Comparison of ENCODE assay signal across 8 mouse cellular contexts in the genomic region with DNA sequence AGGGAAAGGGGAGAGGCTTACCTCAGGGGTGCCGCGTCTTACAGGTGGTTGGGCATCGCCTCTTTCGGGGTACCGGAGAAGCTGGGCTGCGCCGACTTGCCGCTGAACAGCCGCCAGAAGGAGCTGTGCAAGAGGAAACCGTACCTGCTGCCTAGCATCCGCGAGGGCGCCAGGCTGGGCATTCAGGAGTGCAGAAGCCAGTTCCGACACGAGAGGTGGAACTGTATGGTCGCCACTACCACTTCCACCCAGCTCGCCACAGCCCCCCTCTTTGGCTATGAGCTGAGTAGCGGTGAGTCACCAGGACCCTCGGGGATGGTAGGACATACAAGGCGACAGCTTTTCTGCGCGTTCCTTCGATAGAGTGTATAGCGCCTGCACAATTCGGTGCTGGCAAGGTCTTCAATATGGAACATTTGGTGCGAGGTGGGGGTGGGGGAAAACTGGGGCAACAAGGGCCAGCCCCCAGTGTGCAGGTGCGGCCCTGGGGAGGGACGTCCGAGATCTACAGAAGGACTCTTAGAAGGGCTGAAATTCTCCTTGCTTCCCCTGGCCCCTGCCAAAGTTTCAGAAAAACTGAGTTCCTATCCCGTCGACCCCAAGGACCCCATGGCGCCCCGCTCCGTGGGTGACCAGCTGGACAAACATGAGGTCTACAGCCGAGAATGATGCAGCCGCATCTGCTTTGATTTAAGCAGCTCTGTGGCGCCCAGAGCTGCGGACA. TPM values are rescaled to one million over a fixed set of nuclear protein-coding genes. Genes with fewer than 3 reads are reported as not detected.
DNase-seq lines count a peak whose midpoint lies in the region; ATAC-seq and TF ChIP-seq lines count a peak whose summit lies in the region.

No protein-coding gene starts in this region.

- no peaks in the 10 kb centered on the region for H3K36me3 ChIP-seq in kidney, embryonic 15.5 days
- H3K36me3 ChIP-seq in hindbrain, postnatal 0 days (ENCODE audit: insufficient read depth, low read length): no peaks in the 10 kb centered on the region
- no peaks in the 10 kb centered on the region for H3K36me3 ChIP-seq in lung, embryonic 14.5 days (ENCODE audit: insufficient read depth)

- H3K9ac ChIP-seq in kidney, embryonic 15.5 days: peak overlapping the region; percentile 21; the same call in 1 of the 2 replicates
- 0 out of 2 replicates have a peak overlapping the region, but pooled peaks have one; percentile 14 for H3K9ac ChIP-seq in hindbrain, postnatal 0 days (replicated peaks; ENCODE audit: low read length)
- H3K9ac ChIP-seq in lung, embryonic 14.5 days: no peak overlapping the region

- peak overlapping the region; percentile 77 for H3K4me2 ChIP-seq in kidney, embryonic 15.5 days
- H3K4me2 ChIP-seq in hindbrain, postnatal 0 days (ENCODE audit: low read depth, low read length): peak overlapping the region; percentile 72
- H3K4me2 ChIP-seq in lung, embryonic 14.5 days: peak overlapping the region; percentile 67

- peaks cover 62% of the 10 kb centered on the region for H3K27me3 ChIP-seq in kidney, embryonic 15.5 days
- H3K27me3 ChIP-seq in hindbrain, postnatal 0 days (ENCODE audit: insufficient read depth, low read length): peaks cover 39% of the 10 kb centered on the region
- peaks cover 38% of the 10 kb centered on the region for H3K27me3 ChIP-seq in lung, embryonic 14.5 days (ENCODE audit: insufficient read depth, low read length)

- DNase-seq in kidney, adult 8-10 months: no peak
- peak; percentile 13 for DNase-seq in WW6 (ENCODE audit: low read depth, low spot score)
- DNase-seq in hindbrain, postnatal 0 days (ENCODE audit: low spot score): peak; percentile 58
- DNase-seq in lung, embryonic 14.5 days: peak; percentile 59
- DNase-seq in retina, embryonic 14.5 days (ENCODE audit: low spot score): peak; percentile 53
- DNase-seq in layer of hippocampus, postnatal 36 days: no peak

- H3K27ac ChIP-seq in kidney, embryonic 15.5 days: no peak overlapping the region
- no peak overlapping the region for H3K27ac ChIP-seq in embryonic fibroblast, embryonic 13.5 days (ENCODE audit: insufficient read depth, low read length)
- no peak overlapping the region for H3K27ac ChIP-seq in hindbrain, postnatal 0 days
- no peak overlapping the region for H3K27ac ChIP-seq in lung, embryonic 14.5 days (ENCODE audit: low read depth)

- ATAC-seq in kidney, embryonic 15.5 days (replicated peaks; ENCODE audit: low FRiP score): peak; percentile 70
- ATAC-seq in hindbrain, postnatal 0 days: peak; percentile 77
- ATAC-seq in lung, embryonic 14.5 days (ENCODE audit: insufficient read depth): peak; percentile 74; the same call in 1 of the 2 replicates

- TF ChIP-seq CTCF in embryonic fibroblast, embryonic 13.5 days (IDR thresholded peaks at IDR 0.05; ENCODE audit: borderline replicate concordance, insufficient read depth, low read length): no peak
- TF ChIP-seq CTCF in hindbrain, postnatal 0 days (IDR thresholded peaks at IDR 0.05; ENCODE audit: low read depth): peak; percentile 57
- TF ChIP-seq CTCF in lung, embryonic 14.5 days (IDR thresholded peaks at IDR 0.05; ENCODE audit: low read depth): peak; percentile 45

- WGBS in kidney, embryonic 15.5 days: under 1% methylated on average over 38 of the region's 38 CpGs
- WGBS in hindbrain, postnatal 0 days: under 1% methylated on average over 38 of the region's 38 CpGs
- WGBS in lung, embryonic 14.5 days: under 1% methylated on average over 38 of the region's 38 CpGs

- TF ChIP-seq POLR2A in embryonic fibroblast, embryonic 13.5 days (IDR thresholded peaks at IDR 0.05; ENCODE audit: low read depth, low read length): no peak

- no peaks in the 10 kb centered on the region for H3K9me3 ChIP-seq in kidney, embryonic 15.5 days (replicated peaks)
- H3K9me3 ChIP-seq in hindbrain, postnatal 0 days (ENCODE audit: low read length): no peaks in the 10 kb centered on the region
- H3K9me3 ChIP-seq in lung, embryonic 14.5 days (ENCODE audit: low read depth, low read length): no peaks in the 10 kb centered on the region

- H3K4me1 ChIP-seq in kidney, embryonic 15.5 days: peaks cover 22% of the 10 kb centered on the region
- H3K4me1 ChIP-seq in embryonic fibroblast, embryonic 13.5 days (ENCODE audit: control insufficient read depth, insufficient read depth, low read length): peaks cover 5% of the 10 kb centered on the region
- H3K4me1 ChIP-seq in hindbrain, postnatal 0 days (ENCODE audit: insufficient read depth, low read length): peaks cover 6% of the 10 kb centered on the region; the same call in 1 of the 2 replicates
- H3K4me1 ChIP-seq in lung, embryonic 14.5 days (ENCODE audit: insufficient read depth): peaks cover 14% of the 10 kb centered on the region

- peak overlapping the region; percentile 42 for H3K4me3 ChIP-seq in kidney, embryonic 15.5 days (replicated peaks)
- peak overlapping the region; percentile 25 for H3K4me3 ChIP-seq in embryonic fibroblast, embryonic 13.5 days (ENCODE audit: insufficient read depth, low read length)
- peak overlapping the region; percentile 34 for H3K4me3 ChIP-seq in hindbrain, postnatal 0 days (ENCODE audit: low read length)
- peak overlapping the region; percentile 32 for H3K4me3 ChIP-seq in lung, embryonic 14.5 days (ENCODE audit: low read depth, low read length)

RNA-seq across cellular contexts. Expression of gene Wnt16, which starts 0.9 kb away (rescaled TPM):
- polyA plus RNA-seq in kidney, embryonic 15.5 days (2015; fragmentation: Nextera tagmentation; extraction: Ambion mirVana): 1.2 and 1.7 TPM in 2 replicates
- 6.9 and 15.6 TPM in 2 replicates for polyA plus RNA-seq in embryonic fibroblast, embryonic 13.5 days (2011; ENCODE audit: insufficient read length, low read depth, missing spikeins)
- total RNA-seq in hindbrain, postnatal 0 days (2014; rRNA removed): 0.61 and 1.3 TPM in 2 replicates
- polyA plus RNA-seq in hindbrain, postnatal 0 days (2015; fragmentation: Nextera tagmentation; extraction: Ambion mirVana): 0.90 and 1.2 TPM in 2 replicates
- polyA plus RNA-seq in lung, embryonic 14.5 days (2014; fragmentation: Nextera tagmentation; extraction: Ambion mirVana): 0.11 TPM in 1 of 2 replicates, not detected in the other
- total RNA-seq in layer of hippocampus, postnatal 36 days (2021): 1 to 10 TPM; 1.3 to 2.3 TPM

Comparison
In these comparisons a context has a peak if more than half of its experiments do, and no peak if none do; other contexts are left out.
1. DNase-seq: peak in WW6 (single experiment), hindbrain, postnatal 0 days (single experiment), lung, embryonic 14.5 days (single experiment) and retina, embryonic 14.5 days (single experiment); none in kidney, adult 8-10 months (0 of 2) and layer of hippocampus, postnatal 36 days (0 of 2).
2. Peak in every context shown above with its lines, with median percentiles within 50 percentile points of each other: ATAC-seq, H3K4me2 ChIP-seq and H3K4me3 ChIP-seq.